Mouse (Mus musculus) bone marrow, adult 2 months (tissue): ENCODE measurements around the gene Tcte3.
"Not testable (repeated sequence)": the region's sequence is repeated elsewhere in the genome, so short reads cannot be mapped to it uniquely, and the experiment has no call there.

Experiments
- CTCF ChIP-seq: fragments of 200-500 bp; IDR thresholded peaks from 2 replicates; pipeline ENCODE4 v1.5.1; 2011; ENCODE audit warnings: low read length, control low read depth; ENCODE audit not compliant: control insufficient read depth, insufficient read depth
- POLR2A ChIP-seq: fragments of 200-500 bp; IDR thresholded peaks from 2 replicates; pipeline ENCODE4 v1.6.1; 2011; ENCODE audit warnings: low read depth, mild to moderate bottlenecking, control low read depth, low read length, borderline replicate concordance; ENCODE audit not compliant: control insufficient read depth

GRCm38 (mm10) chr17:15000047-15000446, 41.2 kb downstream of the Tcte3 start:
- not testable (repeated sequence) for TF ChIP-seq CTCF, POLR2A
